Mouse (Mus musculus) urinary bladder, postnatal 10 days (tissue): ENCODE measurements around the gene Msantd3.

Experiments used
- DNase-seq: peaks from one replicate; pipeline ENCODE4 v3.0.0; 2022; ENCODE audit warnings: low spot score

Gene Msantd3

DNA sequence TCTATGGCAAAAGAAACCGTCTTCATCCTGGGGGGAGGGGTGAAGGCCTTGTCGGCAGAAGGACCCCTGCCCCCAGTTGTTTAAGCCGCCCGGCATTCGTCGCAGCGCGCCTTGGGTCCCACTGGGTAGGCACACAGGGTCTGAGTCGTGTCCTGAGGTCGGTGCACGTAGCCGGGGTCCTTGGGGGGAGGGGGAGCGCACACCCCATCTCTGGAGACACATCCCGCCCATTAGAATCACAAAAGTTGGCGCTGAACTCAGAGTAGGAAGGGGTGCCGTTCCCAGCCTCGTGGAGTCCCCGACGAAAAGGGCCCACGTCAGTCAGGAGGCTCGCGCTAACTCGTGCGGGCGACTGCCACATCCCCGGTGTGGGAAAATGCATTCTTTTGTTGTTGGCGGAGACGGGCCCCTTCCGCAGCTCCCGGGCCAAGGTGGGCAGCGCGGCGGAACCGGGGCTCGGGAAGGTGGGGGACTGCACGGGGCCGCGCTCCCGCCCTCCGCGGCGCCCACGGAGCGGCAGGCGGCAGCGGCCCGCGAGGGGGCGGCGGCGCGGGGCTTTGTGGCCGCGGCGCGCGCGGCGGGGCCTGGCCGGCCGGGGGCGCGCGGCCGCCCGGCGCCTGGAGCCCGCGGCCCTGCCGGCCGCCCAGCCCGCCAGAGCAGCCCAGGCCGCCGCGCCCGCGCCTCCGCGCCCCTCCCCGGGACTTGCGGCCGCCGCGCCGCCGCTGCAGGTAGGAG lies at the start of gene Msantd3:
Gene Msantd3, plus strand, starts transcription at position 95 of the 735 bp plus-strand sequence.
- DNase-seq, result no peak

DNA sequence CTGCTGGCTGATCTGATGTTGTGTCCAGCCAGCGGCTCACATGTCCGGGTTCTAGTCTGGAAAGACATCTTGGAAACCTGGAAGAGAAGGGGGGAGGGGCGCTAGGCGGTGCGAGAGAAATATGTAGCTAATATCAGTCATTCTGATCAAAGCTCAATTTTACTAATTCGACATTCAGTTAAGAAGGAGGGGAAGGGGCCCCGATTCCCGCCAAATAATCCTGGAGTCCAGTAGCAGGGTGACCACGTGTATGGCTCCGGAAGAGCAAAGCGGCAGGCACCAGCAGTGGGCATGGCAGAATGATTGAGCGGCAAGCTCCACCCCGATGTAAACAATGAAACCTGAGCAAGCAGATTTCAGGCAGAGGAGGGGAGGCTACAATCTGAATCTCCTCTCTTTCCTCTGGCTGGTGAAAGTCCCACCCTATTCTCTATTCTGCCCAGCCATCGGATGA lies 48.4 kb upstream of the Msantd3 start:
- DNase-seq, result no peak

GRCm38 (mm10) chr4:48492510-48492909 lies 47.2 kb upstream of the Msantd3 start:
- no peak for DNase-seq

DNA sequence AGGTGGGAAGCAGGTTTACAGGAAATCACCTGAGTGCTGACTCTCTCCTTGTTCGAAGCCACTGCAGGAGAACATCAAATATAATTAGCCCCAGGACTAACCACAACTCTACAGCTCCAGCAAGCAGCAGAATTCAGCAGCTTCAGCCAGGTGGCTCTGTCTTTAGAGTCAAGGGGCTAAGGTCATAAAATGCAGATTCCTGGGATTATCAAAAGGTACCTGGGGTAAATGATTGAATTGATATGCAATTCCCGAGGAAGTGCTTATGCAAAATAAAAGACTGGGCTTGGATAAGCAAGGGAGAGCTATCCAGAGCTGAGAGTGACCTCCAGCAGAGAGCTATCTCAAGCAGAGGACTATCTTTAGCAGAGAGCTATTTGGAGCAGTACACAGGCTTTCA lies 28.9 kb upstream of the Msantd3 start:
- no peak for DNase-seq

DNA sequence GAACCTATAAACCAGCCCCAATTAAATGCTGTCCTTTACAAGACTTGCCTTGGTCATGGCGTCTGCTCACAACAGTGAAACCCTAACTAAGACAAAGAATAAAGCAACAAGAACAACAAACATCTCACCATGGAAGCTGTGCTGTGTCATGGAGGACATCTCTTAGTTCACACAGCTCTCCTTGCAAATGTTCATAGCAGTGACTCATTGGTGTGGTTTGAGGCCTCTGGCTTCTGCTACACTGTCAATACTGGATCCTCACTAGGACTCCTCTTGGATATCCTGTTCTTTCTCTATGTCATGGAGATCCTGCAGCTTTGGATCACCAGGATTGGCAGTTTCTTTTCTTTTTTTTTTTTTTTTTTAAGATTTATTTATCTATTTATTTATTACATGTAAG lies 10.2 kb upstream of the Msantd3 start:
- no peak for DNase-seq

- no peak for DNase-seq
Measured at GRCm38 (mm10) chr4:48531804-48532601, 7.7 kb upstream of the Msantd3 start.

DNA sequence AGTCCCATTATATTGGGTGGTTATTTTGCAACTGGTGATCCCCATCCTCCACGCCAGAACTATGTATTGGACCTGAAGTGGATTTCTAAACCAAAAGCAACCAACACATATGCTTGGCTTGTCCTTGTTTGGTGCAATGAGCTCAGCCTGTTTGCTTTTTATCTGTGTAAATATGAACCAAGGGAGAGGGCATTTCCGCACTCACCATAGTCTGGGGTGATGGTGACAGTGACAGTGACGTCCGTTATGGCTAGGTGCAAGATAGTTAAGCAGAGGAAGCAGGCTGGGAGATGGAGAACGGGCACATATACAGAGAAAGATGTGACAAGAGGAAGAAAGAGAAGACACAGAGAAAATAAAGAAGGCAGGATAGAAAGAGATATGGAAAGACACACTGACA lies 3.5 kb upstream of the Msantd3 start:
- no peak for DNase-seq

- no peak for DNase-seq
Measured at GRCm38 (mm10) chr4:48537024-48537423, 2.7 kb upstream of the Msantd3 start.

DNA sequence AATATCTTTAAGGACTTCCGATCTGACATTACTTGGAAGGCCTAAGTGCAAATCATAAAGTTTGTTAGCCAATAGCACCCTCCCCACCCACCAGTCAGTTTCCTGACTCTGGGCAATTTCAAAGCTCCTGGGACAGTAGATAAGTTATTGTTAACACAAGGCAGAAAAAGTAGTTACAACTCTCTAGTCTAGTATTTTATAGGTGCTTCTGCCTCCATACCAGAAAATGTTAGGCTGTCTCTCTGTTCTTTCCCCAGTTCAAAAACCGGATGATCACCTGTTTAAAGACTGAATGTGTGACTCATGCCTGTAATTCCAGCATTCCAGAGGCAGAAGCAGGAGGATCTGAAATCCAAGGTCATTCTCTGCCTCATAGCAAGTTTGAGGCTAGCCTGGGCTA lies 1.2 kb upstream of the Msantd3 start:
- no peak for DNase-seq

DNA sequence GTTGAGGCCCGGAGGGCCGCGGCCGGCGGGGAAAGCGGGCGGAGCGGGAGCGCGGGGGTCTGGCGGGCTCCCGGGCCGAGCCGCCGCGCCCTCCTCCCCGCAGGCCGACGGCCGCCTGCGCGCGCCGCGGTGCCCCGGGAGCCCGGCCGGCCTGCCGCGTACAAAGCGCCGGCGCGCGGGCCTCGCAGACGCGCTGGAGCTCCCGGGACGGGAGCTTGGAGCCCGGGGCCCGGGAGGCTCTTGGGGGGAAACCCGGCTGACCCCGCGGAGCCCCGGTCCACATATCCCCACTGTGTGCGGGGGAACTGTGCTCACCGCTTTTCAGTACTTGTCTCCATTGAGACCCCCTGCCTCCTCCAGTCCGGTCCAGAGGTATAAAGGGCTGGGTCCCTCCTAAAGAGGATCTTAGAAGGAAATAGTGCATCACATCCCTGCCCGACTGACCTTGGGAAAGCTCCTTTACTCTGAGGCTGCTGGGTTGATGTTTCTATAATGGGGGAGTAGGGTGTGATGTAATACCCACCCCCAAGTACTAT lies 909 bp downstream of the Msantd3 start:
- DNase-seq, result no peak

- no peak for DNase-seq
Measured at GRCm38 (mm10) chr4:48541526-48542250, 2.0 kb downstream of the Msantd3 start.

- DNase-seq, result no peak
Measured at GRCm38 (mm10) chr4:48542351-48542750, 2.6 kb downstream of the Msantd3 start.

GRCm38 (mm10) chr4:48543071-48543865 lies 3.5 kb downstream of the Msantd3 start:
- DNase-seq, result no peak

GRCm38 (mm10) chr4:48544141-48544540 lies 4.4 kb downstream of the Msantd3 start:
- no peak for DNase-seq

GRCm38 (mm10) chr4:48545966-48546365 lies 6.2 kb downstream of the Msantd3 start:
- DNase-seq, result no peak

GRCm38 (mm10) chr4:48546568-48547496 lies 7.1 kb downstream of the Msantd3 start:
- DNase-seq, result no peak

DNA sequence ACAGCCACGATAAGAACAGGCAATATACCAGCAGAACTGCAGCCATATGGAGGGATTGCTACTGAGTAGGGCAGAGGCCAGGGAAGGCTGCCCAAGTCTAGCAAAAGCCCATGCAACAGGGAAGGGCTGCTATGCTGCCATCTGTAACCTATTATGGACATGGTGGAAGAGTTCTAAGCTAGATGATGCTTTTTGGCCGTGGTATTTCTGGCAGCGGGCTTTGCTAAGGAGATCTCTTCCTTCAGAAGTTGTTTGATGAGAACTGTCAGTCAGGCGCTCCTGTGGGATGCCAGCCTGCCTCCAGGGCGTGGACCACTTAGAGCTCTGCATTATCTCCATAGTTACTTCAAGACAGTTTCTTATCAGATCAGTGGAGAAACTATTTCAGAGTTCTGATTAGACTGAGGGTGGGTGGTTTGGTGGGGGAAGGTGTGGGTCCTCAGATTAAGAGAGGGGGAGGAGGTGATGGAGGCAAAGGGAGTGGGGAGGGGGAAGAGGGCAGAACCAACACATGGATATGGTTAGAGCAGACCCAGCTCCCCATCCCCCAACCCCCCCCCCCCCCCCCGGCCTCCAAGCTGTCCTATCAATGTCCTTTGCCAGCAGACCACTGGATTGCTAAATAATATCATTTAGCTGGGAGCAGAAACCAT lies 8.8 kb downstream of the Msantd3 start:
- no peak for DNase-seq

GRCm38 (mm10) chr4:48549661-48550060 lies 9.9 kb downstream of the Msantd3 start:
- DNase-seq, result no peak

- DNase-seq, result no peak
Measured at GRCm38 (mm10) chr4:48552486-48553064, 12.8 kb downstream of the Msantd3 start.

DNA sequence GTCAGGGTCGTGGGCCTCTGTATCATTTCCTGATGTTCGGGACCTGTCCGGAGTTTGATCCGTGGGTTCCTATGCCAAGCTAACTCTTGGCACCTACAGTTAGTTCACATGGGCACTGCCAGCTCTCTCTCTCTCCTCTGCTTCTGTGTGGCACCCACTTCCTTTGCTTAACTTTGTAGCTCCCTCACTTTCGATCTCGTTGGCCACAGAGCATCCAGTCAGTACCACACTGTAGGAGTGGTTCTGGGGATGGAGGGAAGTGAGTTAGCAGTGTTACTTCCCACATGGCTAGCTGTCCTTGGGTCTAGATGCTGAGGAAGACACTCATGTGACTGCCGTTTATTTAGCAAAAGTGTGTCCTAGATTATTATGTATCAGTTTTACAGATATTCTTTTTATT lies 14.4 kb downstream of the Msantd3 start:
- DNase-seq, result no peak
